15 mouse cellular contexts compared by ENCODE assay signal in the genomic region with DNA sequence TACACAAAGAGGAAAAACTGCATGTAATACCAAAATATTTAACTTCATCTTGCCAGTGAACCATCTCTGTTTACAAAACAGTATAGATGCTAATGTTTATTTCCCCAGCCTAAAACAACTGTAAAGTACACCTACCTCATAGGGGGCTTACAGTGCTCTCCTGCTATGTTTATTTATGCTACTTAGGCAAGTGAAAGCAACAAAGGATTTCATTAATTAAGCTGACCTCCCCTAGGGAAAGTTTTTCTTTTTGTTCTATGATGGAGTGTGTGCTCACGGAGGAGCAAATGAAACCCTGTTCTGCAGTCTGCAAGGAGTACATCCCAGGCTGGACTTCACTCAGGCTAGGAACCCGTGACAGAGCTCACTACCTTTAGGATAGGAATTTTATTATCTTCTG.
DNase-seq lines count a peak whose midpoint lies in the region; ATAC-seq and TF ChIP-seq lines count a peak whose summit lies in the region.
"Had no signal": no experiment of that assay in that cellular context is flagged by ENCODE, and none has a peak within 500 bp of the region (broad histone marks: within the 10 kb centered on the region; RNA-seq: fewer than 3 reads in every experiment).

No protein-coding gene starts in this region.

- DNase-seq in left cerebral cortex, adult 2 months (ENCODE audit: extremely low spot score in 1 of 2, low spot score in 2 of 2): no peak
- no peak for DNase-seq in left cerebral cortex, adult 9 months (ENCODE audit: low spot score in 2 of 2)
- DNase-seq in testis, postnatal 10 days (ENCODE audit: low spot score): no peak
- no peak for DNase-seq in frontal cortex, postnatal 36 days (ENCODE audit: low spot score in 2 of 2)
- DNase-seq: cerebellum, adult 9-10 months; heart, postnatal 36 days had no signal

- no peak for TF ChIP-seq CTCF in left cerebral cortex, adult 2 months (IDR thresholded peaks at IDR 0.05)

- intact Hi-C loops in left cerebral cortex, adult 2 months (cut with DNase I): loop anchor here (5.0 to 10.0 kb wide), 2 partner anchors 82 to 180 kb away; partner anchors contain the start of gene Nsun6

- peak overlapping the region; percentile 79; the same call in 1 of the 2 replicates for H3K27ac ChIP-seq in left cerebral cortex, adult 2 months
- no peak overlapping the region for H3K27ac ChIP-seq in hindbrain, embryonic 12.5 days
- H3K27ac ChIP-seq in hindbrain, embryonic 16.5 days (ENCODE audit: low read depth, low read length): peak overlapping the region; percentile 84
- H3K27ac ChIP-seq in midbrain, embryonic 16.5 days (ENCODE audit: low read length): peak overlapping the region; percentile 23; the same call in 1 of the 2 replicates
- H3K27ac ChIP-seq: forebrain, embryonic 12.5 days; heart, embryonic 13.5 days; kidney, postnatal 0 days; liver, embryonic 12.5 days had no signal

- peak overlapping the region; percentile 54 for H3K4me3 ChIP-seq in left cerebral cortex, adult 2 months
- H3K4me3 ChIP-seq in hindbrain, embryonic 12.5 days: no peak overlapping the region
- H3K4me3 ChIP-seq in hindbrain, embryonic 16.5 days (ENCODE audit: low read length): peak overlapping the region; percentile 41
- peak overlapping the region; percentile 38 for H3K4me3 ChIP-seq in midbrain, embryonic 16.5 days (ENCODE audit: low read depth, low read length)
- H3K4me3 ChIP-seq: forebrain, embryonic 12.5 days; heart, embryonic 13.5 days; liver, embryonic 12.5 days had no signal

- no peak overlapping the region for H3K4me2 ChIP-seq in hindbrain, embryonic 12.5 days (replicated peaks)
- H3K4me2 ChIP-seq in hindbrain, embryonic 16.5 days (ENCODE audit: low read length): peak overlapping the region; percentile 61
- H3K4me2 ChIP-seq in midbrain, embryonic 16.5 days (ENCODE audit: low read length): peak overlapping the region; percentile 61
- H3K4me2 ChIP-seq: forebrain, embryonic 12.5 days; heart, embryonic 13.5 days; liver, embryonic 12.5 days had no signal

- 24% methylated on average over 2 of the region's 2 CpGs for WGBS in hindbrain, embryonic 12.5 days
- 15% methylated on average over 2 of the region's 2 CpGs for WGBS in hindbrain, embryonic 16.5 days
- 12% methylated on average over 2 of the region's 2 CpGs for WGBS in midbrain, embryonic 16.5 days

- no peaks in the 10 kb centered on the region; the same call in 1 of the 2 replicates for H3K27me3 ChIP-seq in hindbrain, embryonic 12.5 days
- no peaks in the 10 kb centered on the region for H3K27me3 ChIP-seq in hindbrain, embryonic 16.5 days (replicated peaks; ENCODE audit: control insufficient read depth, insufficient read depth, low read length)
- no peaks in the 10 kb centered on the region for H3K27me3 ChIP-seq in midbrain, embryonic 16.5 days (ENCODE audit: control insufficient read depth, insufficient read depth, low read depth, low read length)
- H3K27me3 ChIP-seq: forebrain, embryonic 12.5 days; heart, embryonic 13.5 days; liver, embryonic 12.5 days; Patski had no signal

- no peak overlapping the region for H3K9ac ChIP-seq in hindbrain, embryonic 12.5 days
- H3K9ac ChIP-seq in hindbrain, embryonic 16.5 days (ENCODE audit: low read depth, low read length): no peak overlapping the region
- H3K9ac ChIP-seq in midbrain, embryonic 16.5 days (ENCODE audit: low read depth, low read length): 0 out of 2 replicates have a peak overlapping the region, but pooled peaks have one; percentile 4
- H3K9ac ChIP-seq: forebrain, embryonic 12.5 days; heart, embryonic 13.5 days; liver, embryonic 12.5 days had no signal

- 0 out of 2 replicates have a peak, but pooled peaks have one; percentile 18 for ATAC-seq in hindbrain, embryonic 12.5 days (ENCODE audit: low FRiP score)
- no peak for ATAC-seq in hindbrain, embryonic 16.5 days
- no peak for ATAC-seq in midbrain, embryonic 16.5 days
- ATAC-seq: activated CD4-positive, CD25-positive, alpha-beta regulatory T cell, adult 4 months; liver, embryonic 12.5 days; Patski had no signal

- H3K9me3 ChIP-seq in hindbrain, embryonic 12.5 days (replicated peaks): no peaks in the 10 kb centered on the region
- H3K9me3 ChIP-seq in hindbrain, embryonic 16.5 days (ENCODE audit: control insufficient read depth, low read length): no peaks in the 10 kb centered on the region
- H3K9me3 ChIP-seq in midbrain, embryonic 16.5 days (replicated peaks; ENCODE audit: control insufficient read depth, low read length, poor library complexity, severe bottlenecking): no peaks in the 10 kb centered on the region
- H3K9me3 ChIP-seq: forebrain, embryonic 12.5 days; heart, embryonic 13.5 days; liver, embryonic 12.5 days had no signal

- H3K4me1 ChIP-seq in hindbrain, embryonic 12.5 days: peaks cover 21% of the 10 kb centered on the region
- H3K4me1 ChIP-seq in hindbrain, embryonic 16.5 days (ENCODE audit: control insufficient read depth, insufficient read depth, low read depth, low read length): peaks cover 8% of the 10 kb centered on the region; the same call in 1 of the 2 replicates
- peaks cover 7% of the 10 kb centered on the region for H3K4me1 ChIP-seq in midbrain, embryonic 16.5 days (ENCODE audit: control insufficient read depth, insufficient read depth, low read length)
- H3K4me1 ChIP-seq: liver, embryonic 12.5 days had no signal

- H3K36me3 ChIP-seq in hindbrain, embryonic 12.5 days: no peaks in the 10 kb centered on the region
- no peaks in the 10 kb centered on the region for H3K36me3 ChIP-seq in hindbrain, embryonic 16.5 days (ENCODE audit: control insufficient read depth, insufficient read depth, low read length)
- no peaks in the 10 kb centered on the region for H3K36me3 ChIP-seq in midbrain, embryonic 16.5 days (ENCODE audit: control insufficient read depth, insufficient read depth, low read length)
- H3K36me3 ChIP-seq: forebrain, embryonic 12.5 days; heart, embryonic 13.5 days; liver, embryonic 12.5 days had no signal
